Mouse (Mus musculus) brown adipose tissue, adult 24 weeks (tissue): Measurements from ENCODE around the gene Pik3ca. TPM values are rescaled to one million over a fixed set of nuclear protein-coding genes. Genes with fewer than 3 reads are reported as not detected.
A peak's percentile ranks its signal among the peaks of the same experiment; 100 is the strongest.

Experiments
- H3K27ac ChIP-seq: fragments of 200-500 bp; replicated peaks from 2 replicates; pipeline ENCODE4 v1.5.1; 2012; ENCODE audit warnings: low read depth, mild to moderate bottlenecking, low read length
- H3K4me1 ChIP-seq: fragments of 200-500 bp; 2 replicates; pipeline ENCODE4 v1.6.1; 2012; ENCODE audit warnings: low read length, mixed read lengths; ENCODE audit not compliant: control insufficient read depth, insufficient read depth, insufficient read length
- H3K4me3 ChIP-seq: fragments of 200-500 bp; 2 replicates; pipeline ENCODE4 v1.5.1; 2012; ENCODE audit warnings: low read depth, mild to moderate bottlenecking, low read length, moderate library complexity; ENCODE audit not compliant: insufficient read depth
- polyA plus RNA-seq: library from polyadenylated mRNA; stranded (reverse); fragments of >200 nt; gene quantifications from 2 replicates; pipeline ENCODE4 v1.2.4, GENCODE M21; 2012; ENCODE audit not compliant: missing spikeins, insufficient read depth, insufficient read length

Gene Pik3ca
- polyA plus RNA-seq, 1 experiment = 17.7 TPM

GRCm38 (mm10) chr3:32395771-32396551 lies 1.5 kb upstream of the Pik3ca start:
- peak overlapping the region; percentile 79 for H3K4me3 ChIP-seq
- peak overlapping the region; percentile 86 for H3K27ac ChIP-seq
- peaks cover 13% of the 10 kb centered on the region for H3K4me1 ChIP-seq

- peak overlapping the region; percentile 88 for H3K4me3 ChIP-seq
- H3K27ac ChIP-seq = peak overlapping the region; percentile 86
- H3K4me1 ChIP-seq = peaks cover 13% of the 10 kb centered on the region
Measured at GRCm38 (mm10) chr3:32396794-32397460, 544 bp upstream of the Pik3ca start.

GRCm38 (mm10) chr3:32398175-32398538 lies 686 bp downstream of the Pik3ca start:
- Histone ChIP-seq H3K4me3 (peak overlapping the region; percentile 88), H3K4me1 (peaks cover 17% of the 10 kb centered on the region), H3K27ac (no peak overlapping the region)

GRCm38 (mm10) chr3:32398623-32399022 lies 1.2 kb downstream of the Pik3ca start:
- no peak overlapping the region for H3K27ac ChIP-seq

GRCm38 (mm10) chr3:32399381-32399780 lies 1.9 kb downstream of the Pik3ca start:
- peaks cover 20% of the 10 kb centered on the region for H3K4me1 ChIP-seq
- 0 out of 2 replicates have a peak overlapping the region, but pooled peaks have one; percentile 27 for H3K27ac ChIP-seq

More at GRCm38 (mm10) chr3:32398623-32399022, 1.2 kb downstream of the Pik3ca start:
- Histone ChIP-seq H3K4me3 (0 out of 2 replicates have a peak overlapping the region, but pooled peaks have one; percentile 9), H3K4me1 (peaks cover 20% of the 10 kb centered on the region)

GRCm38 (mm10) chr3:32399931-32400330 lies 2.5 kb downstream of the Pik3ca start:
- peaks cover 20% of the 10 kb centered on the region for H3K4me1 ChIP-seq
- no peak overlapping the region for H3K4me3 ChIP-seq
- H3K27ac ChIP-seq = 0 out of 2 replicates have a peak overlapping the region, but pooled peaks have one; percentile 27

More at GRCm38 (mm10) chr3:32399381-32399780, 1.9 kb downstream of the Pik3ca start:
- H3K4me3 ChIP-seq = no peak overlapping the region

GRCm38 (mm10) chr3:32401591-32401990 lies 4.1 kb downstream of the Pik3ca start:
- no peak overlapping the region for H3K4me3 ChIP-seq
- peaks cover 24% of the 10 kb centered on the region for H3K4me1 ChIP-seq
- H3K27ac ChIP-seq = no peak overlapping the region

GRCm38 (mm10) chr3:32402990-32403885 lies 5.8 kb downstream of the Pik3ca start:
- Histone ChIP-seq H3K27ac (no peak overlapping the region), H3K4me1 (peaks cover 24% of the 10 kb centered on the region), H3K4me3 (no peak overlapping the region)

- no peak overlapping the region for H3K4me3 ChIP-seq
- H3K27ac ChIP-seq = no peak overlapping the region
- H3K4me1 ChIP-seq = peaks cover 18% of the 10 kb centered on the region
Measured at GRCm38 (mm10) chr3:32405699-32406098, 8.2 kb downstream of the Pik3ca start.

- Histone ChIP-seq H3K4me3 (no peak overlapping the region), H3K27ac (no peak overlapping the region), H3K4me1 (peaks cover 17% of the 10 kb centered on the region)
Measured at GRCm38 (mm10) chr3:32406804-32407203, 9.3 kb downstream of the Pik3ca start.

GRCm38 (mm10) chr3:32408811-32409273 lies 11.4 kb downstream of the Pik3ca start:
- no peak overlapping the region for H3K4me3 ChIP-seq
- H3K27ac ChIP-seq = peak overlapping the region; percentile 89
- peaks cover 17% of the 10 kb centered on the region for H3K4me1 ChIP-seq

- Histone ChIP-seq H3K27ac (no peak overlapping the region), H3K4me3 (no peak overlapping the region), H3K4me1 (peaks cover 24% of the 10 kb centered on the region)
Measured at GRCm38 (mm10) chr3:32412502-32413044, 15.1 kb downstream of the Pik3ca start.

- Histone ChIP-seq H3K4me1 (peaks cover 23% of the 10 kb centered on the region), H3K27ac (no peak overlapping the region)
Measured at GRCm38 (mm10) chr3:32414381-32414780, 16.9 kb downstream of the Pik3ca start.

GRCm38 (mm10) chr3:32415370-32416309 lies 18.2 kb downstream of the Pik3ca start:
- Histone ChIP-seq H3K4me1 (peaks cover 27% of the 10 kb centered on the region), H3K27ac (no peak overlapping the region), H3K4me3 (no peak overlapping the region)

More at GRCm38 (mm10) chr3:32414381-32414780, 16.9 kb downstream of the Pik3ca start:
- H3K4me3 ChIP-seq = no peak overlapping the region
